Mouse (Mus musculus) duodenum, adult 2 months (tissue): ENCODE data around the gene Grpr. TPM values are rescaled to one million over a fixed set of nuclear protein-coding genes. Genes with fewer than 3 reads are reported as not detected.

Experiments
- polyA plus RNA-seq: library from polyadenylated mRNA; depleted of rRNA; stranded (reverse); fragments of >200 nt; gene quantifications from 2 replicates; pipeline ENCODE4 v1.2.3, GENCODE M21; 2012; ENCODE audit warnings: low replicate concordance; rRNA removed

Grpr gene
- 0.07 and 0.11 TPM in 2 replicates for polyA plus RNA-seq

GRCm38 (mm10) chrX:163549666-163550065 is at the start of gene Grpr:
Gene Grpr, minus strand, starts transcription at chrX:163549677.

Other genes with a start within 250 kb of the Grpr start
- gene Rnf138rt1, start 211.7 kb upstream of the Grpr start, polyA plus RNA-seq: not detected in 2 replicates